Mouse (Mus musculus) liver, embryonic 14.5 days (tissue): ENCODE data around the gene Gm572.

ENCODE experiments used
- CTCF ChIP-seq: IDR thresholded peaks from 2 replicates; pipeline ENCODE4 v1.5.1; 2016; ENCODE audit warnings: antibody characterized with exemption, low read depth, control low read depth
- EP300 ChIP-seq: IDR thresholded peaks from 2 replicates; pipeline ENCODE4 v1.6.1; 2016; ENCODE audit warnings: antibody characterized with exemption, low read depth

- TF ChIP-seq CTCF: no peak
- no peak for TF ChIP-seq EP300
Observed at GRCm38 (mm10) chr4:148602357-148603120, 40.6 kb upstream of the Gm572 start, which contains the start of gene Masp2.
